Mouse (Mus musculus): ENCODE results near the gene Slc17a9.

The Slc17a9 gene

GRCm38 (mm10) chr2:180724585-180725413 is at the start of gene Slc17a9:
Gene Slc17a9, plus strand, starts transcription at chr2:180725263.
- DNase-seq (ENCODE audit: low spot score): peak; percentile 57

GRCm38 (mm10) chr2:180676706-180677105 is 48.4 kb upstream of the Slc17a9 start:
- no peak for DNase-seq (ENCODE audit: low spot score)

GRCm38 (mm10) chr2:180678609-180679140 is 46.4 kb upstream of the Slc17a9 start:
- peak; percentile 64 for DNase-seq (ENCODE audit: low spot score)

- no peak for DNase-seq (ENCODE audit: low spot score)
Measured at GRCm38 (mm10) chr2:180681225-180681624, 43.8 kb upstream of the Slc17a9 start.

DNA sequence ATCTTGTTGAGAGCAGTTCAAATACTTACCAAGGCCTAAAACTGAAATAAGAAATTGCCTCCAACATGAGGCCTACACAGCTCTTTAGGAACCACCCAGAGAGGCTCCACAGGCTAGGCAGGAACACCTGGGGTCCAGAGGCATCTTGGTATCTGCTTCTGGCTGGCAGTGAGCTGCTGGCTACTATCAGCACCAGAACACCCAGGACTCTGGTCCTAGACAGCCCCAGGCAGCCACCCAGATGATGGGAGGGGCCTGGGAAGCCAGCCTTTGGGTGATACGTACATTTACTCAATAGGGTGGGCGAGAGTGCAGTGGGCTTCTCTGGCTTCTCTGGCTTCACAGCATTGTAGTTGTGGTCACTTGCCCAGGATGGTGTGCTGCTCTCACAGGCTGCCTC is 41.5 kb upstream of the Slc17a9 start:
- no peak for DNase-seq (ENCODE audit: low spot score)

- DNase-seq (ENCODE audit: low spot score): no peak
Measured at GRCm38 (mm10) chr2:180684031-180684430, 41.0 kb upstream of the Slc17a9 start.

DNA sequence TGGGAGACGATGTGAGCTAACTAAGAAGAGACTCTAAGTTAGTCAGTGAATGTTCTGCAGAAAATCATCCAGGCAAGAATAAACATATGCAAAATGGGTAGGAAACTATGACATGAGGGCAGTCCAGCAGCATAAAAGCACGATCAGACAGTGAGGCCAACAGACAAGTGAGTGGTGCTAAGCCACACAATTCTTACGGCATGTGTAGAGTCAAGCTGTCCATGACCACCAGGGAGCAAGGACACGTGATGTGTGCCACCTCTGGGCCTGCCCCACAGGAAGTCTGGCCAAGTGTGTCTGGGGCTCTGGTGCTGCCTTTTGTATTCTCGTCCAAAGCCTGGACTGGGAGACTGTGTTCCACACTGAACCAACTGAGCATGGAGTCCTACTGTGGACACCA is 35.2 kb upstream of the Slc17a9 start:
- DNase-seq (ENCODE audit: low spot score): no peak

- no peak for DNase-seq (ENCODE audit: low spot score)
Measured at GRCm38 (mm10) chr2:180692630-180693029, 32.4 kb upstream of the Slc17a9 start.

DNA sequence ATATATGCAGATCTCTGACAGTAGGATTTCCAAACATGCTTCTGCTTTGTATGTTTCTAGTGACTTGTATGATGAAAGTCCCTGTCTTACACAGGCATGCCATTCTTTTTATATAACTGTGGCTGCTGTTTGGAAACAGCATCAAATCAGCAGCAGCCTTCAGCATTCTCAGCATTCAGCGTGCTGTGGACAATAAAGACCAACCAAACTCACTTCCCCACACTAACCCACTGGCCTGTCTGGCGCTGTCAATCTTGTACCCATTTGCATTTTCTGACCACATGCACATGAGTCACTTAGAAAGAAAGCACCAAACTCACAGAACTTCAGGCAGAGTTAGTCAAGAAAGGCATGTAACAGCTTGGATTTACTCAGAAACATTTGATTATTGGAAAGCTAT is 29.9 kb upstream of the Slc17a9 start:
- no peak for DNase-seq (ENCODE audit: low spot score)

DNA sequence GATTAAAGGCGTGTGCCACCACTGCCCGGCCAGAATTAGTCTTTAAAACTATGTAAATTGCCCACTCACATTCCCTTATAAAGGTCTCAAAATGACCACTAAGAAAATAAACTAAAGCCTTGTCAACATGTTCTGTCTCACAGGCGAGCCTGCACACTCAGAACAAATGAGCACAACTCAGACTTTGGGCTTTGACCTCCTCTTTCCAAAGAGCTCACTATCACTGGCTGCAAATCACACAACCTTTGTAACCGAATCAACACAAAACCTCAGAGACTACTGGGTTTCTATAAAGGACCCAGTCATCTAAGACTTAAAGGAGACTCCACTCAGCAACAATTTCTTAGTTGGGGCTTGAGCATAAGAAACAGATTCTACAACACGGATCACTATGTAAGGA is 24.6 kb upstream of the Slc17a9 start:
- no peak for DNase-seq (ENCODE audit: low spot score)

GRCm38 (mm10) chr2:180701053-180701766 is 23.9 kb upstream of the Slc17a9 start:
- no peak for DNase-seq (ENCODE audit: low spot score)

GRCm38 (mm10) chr2:180701767-180702621 is 23.1 kb upstream of the Slc17a9 start:
- peak; percentile 93 for DNase-seq (ENCODE audit: low spot score)

- no peak for DNase-seq (ENCODE audit: low spot score)
Measured at GRCm38 (mm10) chr2:180702701-180703149, 22.3 kb upstream of the Slc17a9 start.

- no peak for DNase-seq (ENCODE audit: low spot score)
Measured at GRCm38 (mm10) chr2:180703175-180703574, 21.9 kb upstream of the Slc17a9 start.

GRCm38 (mm10) chr2:180703645-180704359 is 21.3 kb upstream of the Slc17a9 start:
- DNase-seq (ENCODE audit: low spot score): no peak

GRCm38 (mm10) chr2:180704591-180704990 is 20.5 kb upstream of the Slc17a9 start:
- no peak for DNase-seq (ENCODE audit: low spot score)

DNA sequence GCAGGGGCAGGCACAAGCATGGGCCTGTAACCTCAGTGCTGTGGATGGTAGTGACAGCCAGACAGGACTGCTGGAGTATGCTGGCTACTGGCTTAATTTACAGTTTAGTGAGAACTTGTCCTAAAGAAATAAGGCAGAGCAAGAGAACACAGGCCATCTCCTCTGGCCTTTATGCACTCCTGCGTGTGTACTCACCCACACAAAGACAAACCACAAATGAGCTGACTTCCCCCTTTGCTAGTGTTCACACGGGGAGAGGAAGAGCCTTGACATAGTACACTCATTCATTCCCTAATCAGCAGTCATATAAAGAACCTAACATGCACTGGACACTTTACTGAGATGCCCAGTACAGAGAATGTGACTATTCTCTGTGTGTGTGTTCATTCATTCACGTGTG is 20.0 kb upstream of the Slc17a9 start:
- DNase-seq (ENCODE audit: low spot score): no peak

DNA sequence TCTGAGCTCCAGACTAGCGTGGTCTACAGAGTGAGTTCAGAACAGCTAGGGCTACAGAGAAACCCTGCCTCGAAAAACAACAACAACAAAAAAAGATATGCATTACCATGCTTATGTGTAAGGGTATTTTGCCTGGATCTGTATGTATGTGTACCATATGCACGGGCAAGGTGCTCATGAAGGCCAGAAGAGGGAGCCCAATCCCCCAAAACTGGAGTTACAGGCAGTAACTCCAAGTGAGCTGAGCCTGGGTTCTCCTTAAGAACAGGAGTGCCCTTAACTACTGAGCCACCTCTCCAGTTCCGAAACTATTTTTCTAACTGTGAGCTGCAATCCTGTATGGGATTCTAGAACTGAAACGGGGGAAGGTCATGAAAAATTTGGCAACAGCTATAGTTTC is 19.1 kb upstream of the Slc17a9 start:
- no peak for DNase-seq (ENCODE audit: low spot score)

DNA sequence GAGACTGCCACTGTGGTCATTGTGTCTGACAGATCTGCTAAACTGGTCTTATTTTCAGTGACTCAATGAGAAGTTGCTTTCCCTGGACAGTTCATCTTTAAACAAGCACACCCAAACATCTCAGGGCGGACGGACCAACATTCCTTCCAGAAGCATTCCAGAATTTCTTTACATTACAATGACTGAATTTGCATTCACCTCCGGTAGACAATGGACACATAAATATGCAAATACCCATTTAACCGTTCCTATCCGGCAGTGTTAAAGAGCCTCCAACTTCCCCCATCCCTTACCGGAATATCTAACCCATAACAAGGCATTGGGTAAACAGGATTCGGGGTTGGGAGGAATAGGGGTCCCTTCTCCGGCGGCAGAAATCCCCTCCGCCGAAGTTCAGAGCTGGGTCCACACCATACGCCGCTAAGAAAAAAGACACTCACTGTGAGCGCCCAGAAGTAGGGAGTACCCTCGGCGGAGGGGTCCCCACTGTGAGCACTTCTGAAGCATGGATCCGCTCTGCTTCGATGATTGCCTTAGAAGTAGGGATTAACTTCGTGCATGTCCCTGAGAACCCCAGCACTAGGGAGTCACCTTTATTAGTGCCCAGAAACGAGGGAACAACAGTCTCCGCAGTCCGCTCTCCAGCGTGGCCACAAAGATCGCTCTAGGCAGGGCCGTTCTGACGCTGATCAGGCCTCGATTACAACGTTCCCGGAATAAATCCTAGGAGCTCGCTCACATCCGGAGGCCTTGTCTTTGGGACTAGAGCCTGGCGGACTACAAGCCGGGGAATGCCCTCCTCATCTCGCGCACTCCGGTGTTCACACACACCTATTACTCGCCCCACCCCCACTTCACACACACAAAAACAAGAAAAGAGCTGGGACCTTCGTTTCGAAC is 15.8 kb upstream of the Slc17a9 start:
- no peak for DNase-seq (ENCODE audit: low spot score)

- peak; percentile 94 for DNase-seq (ENCODE audit: low spot score)
Measured at GRCm38 (mm10) chr2:180709923-180710272, 15.2 kb upstream of the Slc17a9 start, which contains the start of the genes Dido1 and Gid8. Gene Dido1, minus strand, starts transcription at chr2:180709999. Gene Gid8, plus strand, starts transcription at chr2:180710117.

Data from testis, postnatal 10 days (tissue).